Mouse (Mus musculus) stomach, postnatal 0 days (tissue): ENCODE data around the gene Nckap5.

Source experiments
- CTCF ChIP-seq: IDR thresholded peaks from 2 replicates; pipeline ENCODE4 v1.5.1; 2016; ENCODE audit warnings: antibody characterized with exemption, low read depth, mild to moderate bottlenecking, moderate library complexity
- EP300 ChIP-seq: optimal IDR thresholded peaks from 2 replicates; pipeline ENCODE3; 2016; ENCODE audit warnings: antibody characterized with exemption

DNA sequence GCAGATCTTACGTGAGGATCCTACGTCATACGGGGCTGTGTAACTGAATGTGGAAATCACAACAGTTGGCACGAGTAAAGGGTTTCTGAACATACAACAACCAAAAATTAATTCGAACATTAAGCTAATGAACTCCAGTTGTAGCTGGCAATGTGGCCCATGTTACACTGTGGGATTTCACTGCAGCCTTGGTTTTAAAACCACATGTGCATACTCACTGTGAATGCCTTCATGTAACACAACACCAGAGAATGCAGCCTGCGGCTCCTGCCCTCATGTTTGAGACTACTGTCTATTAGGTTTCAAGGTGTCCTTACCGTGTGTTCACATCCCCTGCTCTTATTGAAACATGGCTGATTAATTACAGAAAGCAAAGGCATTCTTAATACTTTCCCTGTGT lies 269.7 kb downstream of the Nckap5 start:
- TF ChIP-seq CTCF (no peak), EP300 (no peak)
